Mouse (Mus musculus): ENCODE results near the gene Gm4952. TPM values are rescaled to one million over a fixed set of nuclear protein-coding genes. Genes with fewer than 3 reads are reported as not detected.

Gene Gm4952
- polyA plus RNA-seq, 1 experiment, result not detected

DNA sequence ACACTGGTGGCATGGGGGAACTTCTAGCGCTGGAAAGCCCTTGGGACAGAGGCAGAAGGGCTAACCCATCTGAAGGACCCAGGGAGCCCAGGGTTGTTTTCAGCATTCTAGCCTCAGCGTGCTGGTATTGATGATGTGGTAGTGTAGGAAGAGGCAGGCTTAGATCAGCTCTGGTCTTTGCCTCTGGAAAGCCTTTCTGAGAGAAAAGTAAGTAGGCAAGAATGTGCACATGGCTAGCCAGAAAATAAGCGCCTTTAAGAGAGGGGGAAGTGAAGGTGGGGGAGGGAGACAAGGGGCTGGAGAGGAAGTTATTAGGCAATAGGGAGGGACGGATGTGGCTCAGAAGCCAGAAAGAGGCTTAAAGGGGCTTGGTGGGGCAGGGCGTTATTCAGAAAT, 25.8 kb upstream of the Gm4952 start:
- TF ChIP-seq REST (IDR thresholded peaks at IDR 0.05; ENCODE audit: insufficient read depth, insufficient read length), result no peak
- peak; percentile 87 for TF ChIP-seq CEBPB (IDR thresholded peaks at IDR 0.05; ENCODE audit: insufficient read depth, poor library complexity, severe bottlenecking)
- Histone ChIP-seq H3K27me3 (ENCODE audit: control insufficient read depth, insufficient read depth, insufficient read length) (no peaks in the 10 kb centered on the region), H3K4me3 (peak overlapping the region; percentile 48), H3K36me3 (ENCODE audit: control insufficient read depth, insufficient read depth) (peaks cover 17% of the 10 kb centered on the region), H3K4me2 (ENCODE audit: low read depth) (peak overlapping the region; percentile 85), H3ac (ENCODE audit: control insufficient read depth, insufficient read length) (peak overlapping the region; percentile 53), H3K79me2 (ENCODE audit: control insufficient read depth, insufficient read depth) (peaks cover 36% of the 10 kb centered on the region)

DNA sequence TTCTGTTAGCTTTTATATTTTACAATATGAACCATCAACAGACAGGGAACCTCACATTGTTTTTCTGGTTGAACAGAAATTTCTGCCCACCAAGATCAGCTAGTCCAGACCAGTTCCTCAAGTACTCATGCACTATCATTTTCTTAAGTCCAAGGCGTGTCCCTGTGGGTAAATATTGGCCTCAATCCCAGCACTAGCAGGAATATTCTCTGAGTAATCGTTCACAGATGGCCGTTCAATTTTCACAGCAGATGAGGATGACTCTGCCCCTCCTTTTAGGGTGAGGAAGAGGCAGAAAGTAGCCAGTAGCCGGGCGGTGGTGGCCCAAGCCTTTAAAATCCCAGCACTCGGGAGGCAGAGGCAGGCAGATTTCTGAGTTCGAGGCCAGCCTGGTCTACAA, 24.7 kb upstream of the Gm4952 start:
- Histone ChIP-seq H3ac (ENCODE audit: control insufficient read depth, insufficient read length) (no peak overlapping the region), H3K79me2 (ENCODE audit: control insufficient read depth, insufficient read depth) (peaks cover 47% of the 10 kb centered on the region), H3K27me3 (ENCODE audit: control insufficient read depth, insufficient read depth, insufficient read length) (no peaks in the 10 kb centered on the region), H3K4me3 (peak overlapping the region; percentile 48), H3K4me2 (ENCODE audit: low read depth) (peak overlapping the region; percentile 85), H3K36me3 (ENCODE audit: control insufficient read depth, insufficient read depth) (peaks cover 23% of the 10 kb centered on the region)
- TF ChIP-seq USF1 (IDR thresholded peaks at IDR 0.05; ENCODE audit: low read depth), result no peak
- peak; percentile 8 for TF ChIP-seq TCF12 (IDR thresholded peaks at IDR 0.05; ENCODE audit: insufficient read depth, poor library complexity, severe bottlenecking)

DNA sequence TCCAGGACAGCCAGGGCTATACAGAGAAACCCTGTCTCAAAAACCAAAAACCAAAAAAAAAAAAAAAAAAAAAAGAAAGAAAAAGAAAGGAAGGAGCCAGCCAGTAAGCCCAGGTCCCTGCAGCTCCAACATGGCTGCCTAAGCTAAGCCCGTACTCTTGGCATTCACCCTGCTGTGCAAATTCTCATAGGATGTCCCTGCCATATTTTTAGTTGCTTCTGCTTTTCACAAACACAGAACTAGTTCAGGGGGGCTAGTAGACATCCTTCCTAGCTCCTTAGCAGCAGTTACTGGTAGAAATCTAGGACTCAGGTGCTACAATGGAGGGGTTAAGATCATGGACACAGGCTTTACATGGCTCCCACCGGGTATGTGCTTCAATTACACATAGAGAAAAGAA, 24.3 kb upstream of the Gm4952 start:
- Histone ChIP-seq H3K4me3 (peak overlapping the region; percentile 48), H3K27me3 (ENCODE audit: control insufficient read depth, insufficient read depth, insufficient read length) (no peaks in the 10 kb centered on the region), H3K4me2 (ENCODE audit: low read depth) (peak overlapping the region; percentile 85), H3K79me2 (ENCODE audit: control insufficient read depth, insufficient read depth) (peaks cover 51% of the 10 kb centered on the region), H3ac (ENCODE audit: control insufficient read depth, insufficient read length) (no peak overlapping the region), H3K36me3 (ENCODE audit: control insufficient read depth, insufficient read depth) (peaks cover 23% of the 10 kb centered on the region)
- TF ChIP-seq USF1 (IDR thresholded peaks at IDR 0.05; ENCODE audit: low read depth) (no peak), CEBPB (IDR thresholded peaks at IDR 0.05; ENCODE audit: insufficient read depth, poor library complexity, severe bottlenecking) (no peak), REST (IDR thresholded peaks at IDR 0.05; ENCODE audit: insufficient read depth, insufficient read length) (no peak), MYOG (IDR thresholded peaks at IDR 0.05; ENCODE audit: control insufficient read depth in 1 of 3, insufficient read depth in 1 of 3, insufficient read length in 2 of 3, low read depth in 2 of 3) (no peak), POLR2AphosphoS2 (IDR thresholded peaks at IDR 0.05; ENCODE audit: insufficient read length, low read depth) (no peak), MYOD1 (IDR thresholded peaks at IDR 0.05; ENCODE audit: control insufficient read depth in 1 of 3, insufficient read length in 2 of 3, low read depth in 2 of 3) (no peak), TCF3 (IDR thresholded peaks at IDR 0.05; ENCODE audit: insufficient read length, low read depth) (no peak), TCF12 (IDR thresholded peaks at IDR 0.05; ENCODE audit: insufficient read depth, poor library complexity, severe bottlenecking) (no peak)

DNA sequence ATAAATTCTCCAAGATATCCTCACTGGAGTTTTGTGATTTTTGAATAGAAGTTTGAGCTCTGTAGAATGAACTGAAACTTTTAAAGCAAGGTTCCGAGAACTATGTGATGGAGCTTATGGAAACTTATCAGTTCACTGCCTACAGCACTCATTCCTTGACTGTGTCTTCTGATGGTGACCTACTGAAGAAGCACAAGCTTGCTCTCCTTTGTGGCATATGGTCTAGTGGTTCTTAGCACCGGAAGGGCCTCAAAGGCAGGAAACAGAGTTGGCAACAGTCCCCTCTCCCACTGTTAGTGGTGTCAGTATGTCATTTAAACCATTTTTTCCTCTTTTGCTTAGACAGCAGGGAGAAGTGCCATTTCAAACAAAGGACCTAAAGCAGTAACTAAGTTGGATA, 23.1 kb upstream of the Gm4952 start:
- no peak overlapping the region for H3K4me3 ChIP-seq
- H3K27me3 ChIP-seq (ENCODE audit: control insufficient read depth, insufficient read depth, insufficient read length), result no peaks in the 10 kb centered on the region
- peaks cover 60% of the 10 kb centered on the region for H3K79me2 ChIP-seq (ENCODE audit: control insufficient read depth, insufficient read depth)
- no peak overlapping the region for H3ac ChIP-seq (ENCODE audit: control insufficient read depth, insufficient read length)
- TF ChIP-seq TCF3 (IDR thresholded peaks at IDR 0.05; ENCODE audit: insufficient read length, low read depth), result no peak
- TF ChIP-seq POLR2A (IDR thresholded peaks at IDR 0.05; ENCODE audit: insufficient read length, low read depth), result no peak
- no peak for TF ChIP-seq MAX (IDR thresholded peaks at IDR 0.05; ENCODE audit: low read depth)
- TF ChIP-seq CEBPB (IDR thresholded peaks at IDR 0.05; ENCODE audit: insufficient read depth, poor library complexity, severe bottlenecking), result no peak
- H3K36me3 ChIP-seq (ENCODE audit: control insufficient read depth, insufficient read depth), result peaks cover 23% of the 10 kb centered on the region
- no peak overlapping the region for H3K4me2 ChIP-seq (ENCODE audit: low read depth)

DNA sequence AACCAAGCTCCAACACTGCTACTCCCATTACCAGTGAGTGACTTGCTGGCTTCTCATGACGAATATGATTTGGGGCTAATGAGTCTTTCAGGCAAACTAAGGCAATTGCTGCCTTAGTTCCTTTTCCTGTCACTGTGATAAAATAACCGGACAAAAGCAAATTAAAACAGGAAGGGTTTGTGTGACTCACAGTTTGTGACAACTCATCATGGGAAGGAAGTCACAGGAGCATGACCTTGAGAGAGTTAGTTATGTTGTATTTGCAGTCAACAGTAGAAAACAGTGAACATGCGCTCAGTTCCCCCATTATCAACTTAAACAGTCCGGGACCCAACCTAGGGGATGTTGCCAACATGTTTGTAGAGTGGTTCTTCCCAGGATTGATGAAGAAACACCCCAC, 14.5 kb upstream of the Gm4952 start:
- H3K79me2 ChIP-seq (ENCODE audit: control insufficient read depth, insufficient read depth), result peaks cover 32% of the 10 kb centered on the region
- no peak overlapping the region for H3K4me3 ChIP-seq
- H3K4me2 ChIP-seq (ENCODE audit: low read depth), result no peak overlapping the region
- no peak overlapping the region for H3ac ChIP-seq (ENCODE audit: control insufficient read depth, insufficient read length)
- TF ChIP-seq MYOG (IDR thresholded peaks at IDR 0.05; ENCODE audit: control insufficient read depth in 1 of 3, insufficient read depth in 1 of 3, insufficient read length in 2 of 3, low read depth in 2 of 3) (no peak), TCF3 (IDR thresholded peaks at IDR 0.05; ENCODE audit: insufficient read length, low read depth) (no peak), POLR2A (IDR thresholded peaks at IDR 0.05; ENCODE audit: insufficient read length, low read depth) (no peak), USF1 (IDR thresholded peaks at IDR 0.05; ENCODE audit: low read depth) (no peak), E2F4 (IDR thresholded peaks at IDR 0.05; ENCODE audit: insufficient read depth) (no peak), SRF (IDR thresholded peaks at IDR 0.05; ENCODE audit: control insufficient read depth, insufficient read length, low read depth) (no peak), POLR2AphosphoS2 (IDR thresholded peaks at IDR 0.05; ENCODE audit: insufficient read length, low read depth) (no peak), MYOD1 (IDR thresholded peaks at IDR 0.05; ENCODE audit: control insufficient read depth in 1 of 3, insufficient read length in 2 of 3, low read depth in 2 of 3) (no peak), TCF12 (IDR thresholded peaks at IDR 0.05; ENCODE audit: insufficient read depth, poor library complexity, severe bottlenecking) (no peak), CEBPB (IDR thresholded peaks at IDR 0.05; ENCODE audit: insufficient read depth, poor library complexity, severe bottlenecking) (no peak), REST (IDR thresholded peaks at IDR 0.05; ENCODE audit: insufficient read depth, insufficient read length) (no peak), MAX (IDR thresholded peaks at IDR 0.05; ENCODE audit: low read depth) (no peak)
- peaks cover 4% of the 10 kb centered on the region for H3K36me3 ChIP-seq (ENCODE audit: control insufficient read depth, insufficient read depth)
- H3K27me3 ChIP-seq (ENCODE audit: control insufficient read depth, insufficient read depth, insufficient read length), result no peaks in the 10 kb centered on the region

DNA sequence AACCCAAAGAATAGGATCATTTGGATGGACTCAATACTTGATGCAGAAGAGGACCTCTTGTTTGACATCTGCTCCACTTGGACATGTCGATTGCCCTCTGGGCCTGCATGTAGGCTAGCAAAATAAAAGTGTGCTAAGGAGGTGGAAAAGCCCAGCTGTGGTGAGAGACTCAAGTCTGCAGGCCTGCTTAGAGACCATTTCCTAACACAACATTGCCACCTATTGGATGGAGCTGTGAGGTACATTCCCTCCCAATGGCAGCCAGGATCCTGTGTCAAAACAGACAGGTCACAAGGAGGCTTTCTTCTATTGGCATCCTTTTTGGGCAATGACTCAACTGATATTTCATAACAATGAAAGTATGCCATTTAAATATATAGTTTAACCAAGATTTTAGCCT, 7.9 kb upstream of the Gm4952 start:
- Histone ChIP-seq H3K27me3 (ENCODE audit: control insufficient read depth, insufficient read depth, insufficient read length) (no peaks in the 10 kb centered on the region), H3K4me2 (ENCODE audit: low read depth) (no peak overlapping the region), H3K4me3 (no peak overlapping the region), H3ac (ENCODE audit: control insufficient read depth, insufficient read length) (no peak overlapping the region), H3K36me3 (ENCODE audit: control insufficient read depth, insufficient read depth) (no peaks in the 10 kb centered on the region), H3K79me2 (ENCODE audit: control insufficient read depth, insufficient read depth) (no peaks in the 10 kb centered on the region)
- no peak for TF ChIP-seq MAX (IDR thresholded peaks at IDR 0.05; ENCODE audit: low read depth)
- TF ChIP-seq SRF (IDR thresholded peaks at IDR 0.05; ENCODE audit: control insufficient read depth, insufficient read length, low read depth), result no peak
- TF ChIP-seq TCF12 (IDR thresholded peaks at IDR 0.05; ENCODE audit: insufficient read depth, poor library complexity, severe bottlenecking), result no peak
- no peak for TF ChIP-seq MYOD1 (IDR thresholded peaks at IDR 0.05; ENCODE audit: control insufficient read depth in 1 of 3, insufficient read length in 2 of 3, low read depth in 2 of 3)
- no peak for TF ChIP-seq POLR2A (IDR thresholded peaks at IDR 0.05; ENCODE audit: insufficient read length, low read depth)
- no peak for TF ChIP-seq CEBPB (IDR thresholded peaks at IDR 0.05; ENCODE audit: insufficient read depth, poor library complexity, severe bottlenecking)
- no peak for TF ChIP-seq REST (IDR thresholded peaks at IDR 0.05; ENCODE audit: insufficient read depth, insufficient read length)
- TF ChIP-seq USF1 (IDR thresholded peaks at IDR 0.05; ENCODE audit: low read depth), result no peak
- no peak for TF ChIP-seq POLR2AphosphoS2 (IDR thresholded peaks at IDR 0.05; ENCODE audit: insufficient read length, low read depth)
- TF ChIP-seq TCF3 (IDR thresholded peaks at IDR 0.05; ENCODE audit: insufficient read length, low read depth), result no peak
- TF ChIP-seq E2F4 (IDR thresholded peaks at IDR 0.05; ENCODE audit: insufficient read depth), result no peak

Measured in myocyte (in vitro differentiated cells).